Mouse (Mus musculus): ENCODE measurements at regions not wholly inside any gene's neighbourhood (a gene's known extent, or its start where the extent isn't known, plus 50 kb on each side); places are given as distances from the start of the nearest gene placed in this dataset.

DNA sequence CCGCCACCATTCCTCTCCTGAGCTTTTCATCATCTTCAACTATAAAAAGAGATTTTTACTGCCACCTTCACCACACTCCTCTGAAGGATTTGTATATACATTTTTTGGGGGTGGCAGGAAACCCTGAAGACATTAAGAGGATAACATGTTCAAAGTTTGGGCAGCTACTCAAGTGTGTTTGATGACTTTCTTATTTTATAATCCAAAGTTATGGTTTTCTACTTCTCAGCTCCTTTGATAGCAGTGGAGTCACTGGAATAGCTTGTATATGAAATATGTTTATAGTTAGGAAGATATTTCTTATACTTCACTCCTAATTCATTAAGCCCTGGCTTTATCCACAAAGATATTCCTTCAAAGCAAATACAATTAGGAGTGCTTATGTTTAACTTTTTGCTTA is 229.5 kb upstream of the Lcorl start:
- no peak for DNase-seq (ENCODE audit: low spot score)

GRCm38 (mm10) chr5:46083293-46083692 is 225.9 kb upstream of the Lcorl start:
- DNase-seq (ENCODE audit: low spot score): no peak

DNA sequence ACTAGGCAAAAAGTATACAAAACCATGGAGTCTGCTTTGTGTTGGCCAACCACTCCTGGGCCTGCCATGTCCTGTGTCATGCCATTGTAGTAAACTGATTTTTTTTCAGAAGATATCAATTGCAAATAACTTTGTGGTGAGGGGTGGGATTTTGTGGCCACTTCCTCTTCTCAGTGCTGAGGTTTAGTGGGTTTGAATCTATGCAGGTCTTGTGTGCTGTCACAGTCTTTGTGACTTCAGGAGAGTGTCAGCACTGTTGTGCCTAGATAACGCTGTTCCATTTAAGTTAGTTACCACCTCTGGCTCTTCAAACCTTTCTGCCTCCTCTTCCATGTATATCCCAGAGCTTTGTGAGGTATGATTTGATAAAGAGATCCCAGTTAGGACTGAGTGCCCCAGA is 216.3 kb upstream of the Lcorl start:
- DNase-seq (ENCODE audit: low spot score): no peak

- no peak for DNase-seq (ENCODE audit: low spot score)
These were observed 215.7 kb upstream of the Lcorl start for GRCm38 (mm10) chr5:46073136-46073535.

- no peak for DNase-seq (ENCODE audit: low spot score)
These were observed 202.5 kb upstream of the Lcorl start for GRCm38 (mm10) chr5:46059910-46060309.

DNA sequence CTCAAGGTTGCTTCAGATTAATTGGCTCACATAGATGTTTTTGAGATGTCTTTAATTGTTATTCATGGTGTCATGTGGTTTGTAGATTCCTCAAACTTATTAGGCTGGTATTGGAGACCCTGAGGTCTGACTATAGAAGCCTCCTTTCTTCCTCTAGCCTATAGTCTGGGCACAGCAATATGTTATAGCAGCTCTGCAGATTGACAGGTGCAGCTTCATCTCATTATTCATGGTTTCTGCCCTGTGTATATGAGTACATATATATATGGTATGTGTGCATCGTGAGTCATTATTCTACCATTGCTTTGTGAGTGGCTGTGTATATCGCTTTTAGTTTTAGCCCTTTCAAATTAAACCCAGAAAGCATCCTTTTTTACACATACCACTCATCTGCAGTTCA is 197.4 kb upstream of the Lcorl start:
- DNase-seq (ENCODE audit: low spot score): no peak

DNA sequence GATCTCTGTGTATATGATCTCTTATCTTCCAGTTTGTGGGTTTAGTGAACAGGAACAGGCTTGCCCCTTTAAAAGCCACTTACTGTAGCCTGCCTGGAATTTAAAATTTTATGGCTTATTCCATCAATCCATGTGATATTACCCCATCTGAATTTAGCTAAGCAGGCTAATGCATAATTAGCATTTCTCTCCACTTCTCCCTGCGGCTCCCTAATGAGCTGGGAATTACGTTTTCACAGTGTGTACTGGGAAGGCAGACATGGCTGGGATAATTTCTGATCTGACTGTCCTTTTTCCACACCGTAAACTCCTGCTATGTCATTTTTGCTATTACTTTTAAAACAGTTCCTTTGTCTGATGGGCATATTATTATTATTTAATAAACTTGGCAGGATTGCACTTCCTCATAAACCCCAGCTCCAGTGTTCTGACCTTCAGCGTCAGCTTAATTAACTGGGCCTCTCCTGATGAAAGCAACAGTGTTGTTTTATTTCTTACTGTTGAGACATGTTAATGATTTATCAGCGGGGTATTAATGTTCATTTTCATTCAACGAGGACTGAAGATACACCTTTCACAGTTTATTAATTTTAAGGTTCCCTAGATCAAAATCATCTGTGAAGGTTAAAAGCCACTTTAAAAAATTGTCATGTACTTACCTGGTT is 185.4 kb upstream of the Lcorl start:
- DNase-seq (ENCODE audit: low spot score): no peak

GRCm38 (mm10) chr5:46033008-46033676 is 175.7 kb upstream of the Lcorl start:
- no peak for DNase-seq (ENCODE audit: low spot score)

DNA sequence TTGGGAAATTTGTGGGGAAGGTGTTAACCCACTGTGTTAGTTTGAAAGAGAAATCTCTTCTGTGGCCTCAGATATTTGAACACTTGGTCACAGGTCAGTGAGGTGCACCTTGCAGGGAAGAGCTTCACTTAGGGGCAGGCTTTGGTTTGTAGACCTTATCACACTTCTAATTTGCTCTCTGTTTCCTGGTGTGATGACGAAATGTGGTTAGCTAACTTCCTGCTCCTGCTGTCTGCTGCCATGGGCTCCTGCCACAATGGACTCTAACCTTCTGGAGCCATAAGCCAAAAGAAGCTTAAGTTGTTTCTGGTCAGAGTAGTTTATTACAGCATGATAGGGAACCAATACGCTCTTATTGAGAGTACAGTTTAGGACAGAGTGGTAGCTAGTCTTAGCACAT is 174.8 kb upstream of the Lcorl start:
- DNase-seq (ENCODE audit: low spot score): no peak

- DNase-seq (ENCODE audit: low spot score): no peak
These were observed 166.7 kb upstream of the Lcorl start for GRCm38 (mm10) chr5:46024138-46024537.

DNA sequence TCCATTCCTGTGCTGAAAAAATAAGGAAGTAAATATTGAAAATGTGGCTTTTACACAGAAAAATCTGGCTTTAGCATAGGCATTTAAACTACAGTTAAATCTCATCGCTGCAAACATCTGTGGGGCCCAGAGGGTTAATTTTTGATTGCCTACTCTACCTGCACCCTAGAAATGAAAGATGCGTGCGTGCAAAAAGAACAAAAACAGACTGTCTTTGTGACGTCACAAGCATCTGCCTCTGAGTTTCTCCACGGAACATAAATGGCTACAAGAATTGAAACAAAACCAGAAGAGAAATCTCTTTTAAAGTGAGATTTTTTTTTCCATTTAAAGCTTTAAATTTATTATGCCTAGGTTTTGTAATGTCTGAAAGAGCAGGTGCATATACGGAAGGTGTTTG is 166.0 kb upstream of the Lcorl start:
- DNase-seq (ENCODE audit: low spot score): no peak

- no peak for DNase-seq (ENCODE audit: low spot score)
These were observed 164.6 kb upstream of the Lcorl start for GRCm38 (mm10) chr5:46022047-46022422.

- DNase-seq (ENCODE audit: low spot score): no peak
These were observed 164.1 kb upstream of the Lcorl start for GRCm38 (mm10) chr5:46021398-46022046.

GRCm38 (mm10) chr5:46020175-46020574 is 162.8 kb upstream of the Lcorl start:
- no peak for DNase-seq (ENCODE audit: low spot score)

DNA sequence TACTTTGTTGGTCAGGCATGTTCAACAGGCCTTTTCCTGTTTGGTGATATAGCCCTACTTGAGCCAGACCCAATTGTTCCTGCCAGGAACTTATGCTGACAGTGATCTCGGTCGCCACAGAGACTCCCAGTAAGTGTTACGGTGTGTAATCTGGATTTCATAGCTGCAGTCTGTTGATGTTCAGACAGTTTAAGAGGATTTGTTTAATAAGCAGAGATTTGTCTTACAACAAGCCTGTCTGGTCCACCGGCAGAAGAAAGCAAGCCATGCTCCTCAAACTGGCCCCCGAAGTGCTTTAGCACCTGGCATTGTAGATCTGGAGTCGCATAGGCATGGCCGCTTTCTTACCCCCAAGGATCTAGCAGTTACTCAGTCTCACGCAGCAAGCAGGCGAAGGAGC is 150.0 kb upstream of the Lcorl start:
- no peak for DNase-seq (ENCODE audit: low spot score)

GRCm38 (mm10) chr5:46006691-46007090 is 149.3 kb upstream of the Lcorl start:
- DNase-seq (ENCODE audit: low spot score): no peak

DNA sequence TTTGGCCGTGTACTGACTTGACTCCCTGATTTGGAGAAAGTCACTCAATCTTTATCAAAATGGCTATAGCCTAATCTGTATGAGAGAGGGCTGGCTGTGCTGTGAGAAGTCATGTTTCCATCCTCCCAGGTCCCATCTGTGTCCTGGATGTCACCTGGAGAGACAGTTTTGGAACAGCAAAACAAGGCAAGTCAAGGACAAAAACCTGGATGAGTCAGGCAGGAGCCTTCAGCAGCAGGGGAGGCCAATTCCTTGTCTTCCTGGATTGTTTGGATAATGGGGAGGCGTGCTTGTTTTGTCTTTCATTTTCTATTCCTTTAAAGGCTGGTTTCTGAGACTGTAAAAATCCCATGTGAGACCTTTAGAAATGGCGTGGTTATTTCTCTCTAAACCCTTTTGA is 148.8 kb upstream of the Lcorl start:
- DNase-seq (ENCODE audit: low spot score): no peak

- no peak for DNase-seq (ENCODE audit: low spot score)
These were observed 148.2 kb upstream of the Lcorl start for GRCm38 (mm10) chr5:46005631-46006030.

DNA sequence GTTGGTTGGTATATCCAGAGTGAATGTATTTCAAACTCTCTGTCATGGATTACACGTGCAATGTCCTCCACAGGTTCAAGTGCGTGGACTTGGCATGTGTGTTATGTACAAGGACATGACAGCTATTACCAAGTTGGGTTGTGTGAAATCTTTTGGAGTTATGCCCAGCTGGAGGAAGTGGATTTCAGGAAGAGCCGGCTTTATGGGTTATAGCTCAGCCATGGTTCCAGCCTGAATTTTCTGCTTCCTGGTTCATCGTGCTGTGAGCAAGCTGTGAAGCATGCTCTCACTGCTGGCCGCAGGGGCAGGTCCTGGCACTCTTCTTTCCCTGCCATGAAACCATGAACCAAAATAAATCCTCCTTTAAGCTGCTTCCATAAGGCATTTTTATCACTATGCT is 144.6 kb upstream of the Lcorl start:
- no peak for DNase-seq (ENCODE audit: low spot score)

- DNase-seq (ENCODE audit: low spot score): no peak
These were observed 100.4 kb upstream of the Lcorl start for GRCm38 (mm10) chr5:45957766-45958165.

DNA sequence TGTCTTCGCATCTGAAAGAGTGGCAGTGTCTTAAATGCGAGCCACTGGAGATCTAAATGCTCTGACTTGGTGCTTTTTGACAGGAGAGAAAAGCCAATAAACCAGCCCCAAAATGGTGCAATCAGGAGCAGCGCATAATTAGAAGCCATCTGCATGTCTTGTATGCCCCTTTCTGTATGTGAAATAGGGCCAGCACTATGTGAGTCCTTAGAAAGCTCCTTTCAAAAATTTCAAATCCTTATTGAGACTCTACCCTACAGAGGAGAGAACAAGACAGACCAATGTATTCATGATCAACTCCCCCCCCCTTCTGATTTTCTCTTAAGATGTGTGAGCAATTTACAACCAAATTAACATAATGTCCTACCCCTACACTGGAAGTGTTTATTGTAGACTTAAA is 86.6 kb upstream of the Lcorl start:
- no peak for DNase-seq (ENCODE audit: low spot score)

DNA sequence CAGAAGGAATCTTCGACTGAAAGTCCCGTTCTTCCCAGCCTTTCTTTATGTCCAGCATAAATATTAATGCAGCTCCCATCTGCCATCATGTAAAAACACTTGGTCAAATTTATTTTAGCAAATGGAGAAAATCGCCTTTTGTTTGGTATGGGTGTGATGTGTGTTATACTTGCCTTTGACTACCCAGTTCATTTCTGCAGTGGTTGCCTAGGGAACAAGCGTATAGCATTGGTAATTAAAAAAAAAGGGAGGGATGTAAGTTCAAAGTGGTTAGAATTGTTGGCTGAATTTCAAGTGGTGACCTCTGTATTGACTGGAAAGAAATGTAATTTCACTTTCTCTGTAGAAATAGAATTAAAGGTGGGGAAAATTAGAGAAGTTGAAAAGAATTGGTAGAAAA is 75.6 kb upstream of the Lcorl start:
- DNase-seq (ENCODE audit: low spot score): no peak

GRCm38 (mm10) chr5:45931252-45931651 is 73.8 kb upstream of the Lcorl start:
- DNase-seq (ENCODE audit: low spot score): no peak
